Mouse (Mus musculus) lung, adult 2 months (tissue): ENCODE measurements around the gene Sun1.

ENCODE experiments used
- CTCF ChIP-seq: fragments of 200-500 bp; IDR thresholded peaks from 2 replicates; pipeline ENCODE4 v1.5.1; 2011; ENCODE audit warnings: mild to moderate bottlenecking, low read length, control low read depth; ENCODE audit not compliant: insufficient read depth
- POLR2A ChIP-seq: fragments of 200-500 bp; IDR thresholded peaks from 2 replicates; pipeline ENCODE4 v1.6.1; 2011; ENCODE audit warnings: low read depth, mild to moderate bottlenecking, control low read depth, low read length, borderline replicate concordance; ENCODE audit errors: extremely low read depth

DNA sequence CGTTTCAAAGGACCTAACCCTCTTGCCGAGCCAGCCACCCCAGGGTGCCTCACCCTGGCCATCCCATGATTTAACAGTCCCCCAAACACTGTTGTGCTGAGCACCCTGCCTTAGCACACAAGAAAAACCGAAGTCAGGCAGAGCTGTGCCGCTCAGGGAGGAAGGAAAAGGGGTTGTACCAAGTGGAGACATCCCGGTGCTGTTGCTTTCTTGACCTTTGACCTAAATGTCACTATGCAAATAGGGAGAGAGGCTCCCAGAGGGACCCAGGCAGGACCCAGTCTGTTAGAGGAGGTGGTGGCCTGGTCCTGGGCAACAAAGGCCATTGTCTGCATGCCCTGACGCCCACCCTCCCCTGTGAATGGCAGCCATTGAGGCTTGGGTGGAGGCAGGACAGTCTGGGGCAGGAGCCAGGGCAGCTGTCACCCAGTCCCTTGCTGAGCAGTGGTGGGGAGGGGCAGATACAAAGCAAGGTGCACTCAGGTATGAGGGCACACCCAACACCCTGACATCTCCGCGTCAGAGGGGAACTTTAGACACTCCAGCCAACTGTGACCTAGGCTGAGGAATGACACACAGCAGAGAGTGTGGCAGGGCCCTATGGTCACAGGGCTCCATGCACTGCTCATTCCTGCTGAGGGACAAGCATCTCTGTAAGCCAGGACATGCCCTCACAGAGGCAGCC lies 85.1 kb downstream of the Sun1 start:
- no peak for TF ChIP-seq CTCF
- TF ChIP-seq POLR2A, result no peak
